Mouse (Mus musculus): ENCODE data around the gene AC124108.1.

GRCm38 (mm10) chr1:132231470-132232274 lies 40.4 kb downstream of the AC124108.1 start:
- TF ChIP-seq CTCF (IDR thresholded peaks at IDR 0.05; ENCODE audit: low read depth) (no peak), EP300 (IDR thresholded peaks at IDR 0.05; ENCODE audit: low read depth) (no peak)
